Mouse (Mus musculus) forebrain, embryonic 13.5 days (tissue): ENCODE measurements at regions not wholly inside any gene's neighbourhood (a gene's known extent, or its start where the extent isn't known, plus 50 kb on each side); places are given as distances from the start of the nearest gene placed in this dataset.

ENCODE experiments used
- ATAC-seq: fragments of 200-750 bp; cut with Nextera tagmentation; 2 replicates; pipeline ENCODE4 v1.8.0; 2017
- H3K27ac ChIP-seq: fragments of 300-500 bp; sonication (generic); 2 replicates; pipeline ENCODE4 v1.5.1; 2015; ENCODE audit warnings: inconsistent platforms, mild to moderate bottlenecking, moderate library complexity
- H3K27me3 ChIP-seq: fragments of 300-500 bp; sonication (generic); 2 replicates; pipeline ENCODE4 v1.6.1; 2015; ENCODE audit warnings: mild to moderate bottlenecking, inconsistent platforms
- H3K36me3 ChIP-seq: fragments of 300-500 bp; sonication (generic); 2 replicates; pipeline ENCODE4 v1.6.1; 2015; ENCODE audit warnings: mild to moderate bottlenecking, inconsistent platforms; ENCODE audit not compliant: poor library complexity, severe bottlenecking
- H3K4me1 ChIP-seq: fragments of 300-500 bp; sonication (generic); 2 replicates; pipeline ENCODE4 v1.6.1; 2015; ENCODE audit warnings: inconsistent platforms
- H3K4me2 ChIP-seq: fragments of 300-500 bp; sonication (generic); 2 replicates; pipeline ENCODE4 v1.6.1; 2015; ENCODE audit warnings: inconsistent platforms, mild to moderate bottlenecking, moderate library complexity
- H3K4me3 ChIP-seq: fragments of 300-500 bp; sonication (generic); 2 replicates; pipeline ENCODE4 v1.5.1; 2015; ENCODE audit warnings: mild to moderate bottlenecking, inconsistent platforms
- H3K9ac ChIP-seq: fragments of 300-500 bp; sonication (generic); 2 replicates; pipeline ENCODE4 v1.6.1; 2015; ENCODE audit warnings: mild to moderate bottlenecking, inconsistent platforms
- H3K9me3 ChIP-seq: fragments of 300-500 bp; sonication (generic); replicated peaks from 2 replicates; pipeline ENCODE4 v1.6.1; 2016; ENCODE audit warnings: inconsistent platforms
- WGBS: fragments of 180-500 bp; shearing (Covaris S2); methylation state at CpG from one replicate; pipeline ENCODE4 v1.1.7; 2015; 5-methylcytosine and 5-hydroxymethylcytosine counted together

- no peak overlapping the region for H3K9ac ChIP-seq
- H3K9me3 ChIP-seq, result no peaks in the 10 kb centered on the region
- ATAC-seq, result no peak
- no peaks in the 10 kb centered on the region for H3K27me3 ChIP-seq
- H3K4me3 ChIP-seq, result no peak overlapping the region
- H3K36me3 ChIP-seq, result no peaks in the 10 kb centered on the region
- no peaks in the 10 kb centered on the region for H3K4me1 ChIP-seq
- 80% methylated on average over 3 of the region's 3 CpGs for WGBS
- no peak overlapping the region for H3K4me2 ChIP-seq
- H3K27ac ChIP-seq, result no peak overlapping the region
Observed at GRCm38 (mm10) chr1:26573798-26574450, 113.3 kb downstream of the 4931408C20Rik start.

GRCm38 (mm10) chr1:26559505-26559904 lies 127.8 kb downstream of the 4931408C20Rik start:
- Histone ChIP-seq H3K9ac (no peak overlapping the region), H3K4me1 (no peaks in the 10 kb centered on the region), H3K9me3 (no peaks in the 10 kb centered on the region), H3K27me3 (no peaks in the 10 kb centered on the region), H3K4me2 (no peak overlapping the region), H3K4me3 (no peak overlapping the region), H3K36me3 (no peaks in the 10 kb centered on the region), H3K27ac (no peak overlapping the region)
- ATAC-seq, result no peak

GRCm38 (mm10) chr1:26524537-26524936 lies 162.7 kb downstream of the 4931408C20Rik start:
- 88% methylated on average over 1 of the region's 1 CpGs for WGBS

GRCm38 (mm10) chr1:26511368-26511767 lies 175.9 kb downstream of the 4931408C20Rik start:
- Histone ChIP-seq H3K4me1 (no peaks in the 10 kb centered on the region), H3K9ac (no peak overlapping the region), H3K36me3 (no peaks in the 10 kb centered on the region), H3K4me3 (no peak overlapping the region), H3K4me2 (no peak overlapping the region), H3K27me3 (no peaks in the 10 kb centered on the region), H3K9me3 (no peaks in the 10 kb centered on the region), H3K27ac (no peak overlapping the region)
- ATAC-seq, result peak; percentile 74; the same call in 1 of the 2 replicates
- WGBS, result 73% methylated on average over 1 of the region's 1 CpGs

More at GRCm38 (mm10) chr1:26524537-26524936, 162.7 kb downstream of the 4931408C20Rik start:
- Histone ChIP-seq H3K36me3 (no peaks in the 10 kb centered on the region), H3K4me3 (no peak overlapping the region), H3K4me1 (no peaks in the 10 kb centered on the region), H3K27ac (no peak overlapping the region), H3K27me3 (no peaks in the 10 kb centered on the region), H3K9ac (no peak overlapping the region), H3K4me2 (no peak overlapping the region), H3K9me3 (no peaks in the 10 kb centered on the region)
- no peak; the same call in 1 of the 2 replicates for ATAC-seq
